Mouse (Mus musculus) forebrain, postnatal 0 days (tissue): ENCODE measurements around the gene Dct. TPM values are rescaled to one million over a fixed set of nuclear protein-coding genes. Genes with fewer than 3 reads are reported as not detected.

Experiments
- ATAC-seq: fragments of 200-750 bp; cut with Nextera tagmentation; 2 replicates; pipeline ENCODE4 v1.8.0; 2017; ENCODE audit warnings: mild to moderate bottlenecking, moderate library complexity
- DNase-seq: peaks from one replicate; pipeline ENCODE4 v3.0.0-alpha.2; 2015
- H3K27ac ChIP-seq: fragments of 300-500 bp; sonication (generic); 2 replicates; pipeline ENCODE4 v1.5.1; 2014; ENCODE audit warnings: low read depth, mild to moderate bottlenecking, antibody characterized with exemption, low read length, moderate library complexity, mixed read lengths
- H3K27me3 ChIP-seq: fragments of 300-500 bp; sonication (generic); 2 replicates; pipeline ENCODE4 v1.6.1; 2014; ENCODE audit warnings: mild to moderate bottlenecking, low read length, mixed read lengths; ENCODE audit not compliant: insufficient read depth
- H3K36me3 ChIP-seq: fragments of 300-500 bp; sonication (generic); 2 replicates; pipeline ENCODE4 v1.6.1; 2014; ENCODE audit warnings: mild to moderate bottlenecking, moderate library complexity; ENCODE audit not compliant: insufficient read depth
- H3K4me1 ChIP-seq: fragments of 300-500 bp; sonication (generic); 2 replicates; pipeline ENCODE4 v1.6.1; 2014; ENCODE audit warnings: antibody characterized with exemption; ENCODE audit not compliant: insufficient read depth
- H3K4me2 ChIP-seq: fragments of 300-500 bp; sonication (generic); 2 replicates; pipeline ENCODE4 v1.6.1; 2014; ENCODE audit warnings: low read depth, mild to moderate bottlenecking, moderate library complexity
- H3K4me3 ChIP-seq: fragments of 300-500 bp; sonication (generic); 2 replicates; pipeline ENCODE4 v1.5.1; 2014; ENCODE audit warnings: low read depth, low read length, mixed read lengths
- H3K9ac ChIP-seq: fragments of 300-500 bp; sonication (generic); 2 replicates; pipeline ENCODE4 v1.6.1; 2014; ENCODE audit warnings: mild to moderate bottlenecking
- H3K9me3 ChIP-seq: fragments of 300-500 bp; sonication (generic); 2 replicates; pipeline ENCODE4 v1.6.1; 2016; ENCODE audit warnings: low read length
- CTCF ChIP-seq: sonication (generic); IDR thresholded peaks from 2 replicates; pipeline ENCODE4 v1.5.1; 2016; ENCODE audit warnings: antibody characterized with exemption, control low read depth, low read depth
- WGBS: fragments of 180-500 bp; shearing (Covaris S2); extraction: QIAGEN DNeasy Blood & Tissue Kit; methylation state at CpG from one replicate; pipeline ENCODE4 v1.1.7; 2014; 5-methylcytosine and 5-hydroxymethylcytosine counted together
- polyA plus RNA-seq: library from polyadenylated mRNA; unstranded; fragments of >200 nt; fragmentation: Nextera tagmentation; extraction: Ambion mirVana; gene quantifications from 2 replicates; pipeline ENCODE4 v1.2.1, GENCODE M21; 2015
- total RNA-seq: library from RNA; depleted of rRNA; stranded (reverse); fragments of >200 nt; gene quantifications from 2 replicates; pipeline ENCODE4 v1.2.3, GENCODE M21; 2014

Dct gene
- total and polyA plus RNA-seq, 2 experiments from 2014 or later, result 1.2 to 1.8 TPM

GRCm38 (mm10) chr14:118086271-118087035 lies 34.4 kb upstream of the Dct start:
- Histone ChIP-seq H3K27me3 (no peaks in the 10 kb centered on the region), H3K4me1 (0 out of 2 replicates have a peak, but pooled peaks cover 9% of the 10 kb centered on the region), H3K27ac (no peak overlapping the region), H3K36me3 (no peaks in the 10 kb centered on the region), H3K9ac (no peak overlapping the region), H3K9me3 (no peaks in the 10 kb centered on the region), H3K4me3 (no peak overlapping the region), H3K4me2 (no peak overlapping the region)
- ATAC-seq (no peak), DNase-seq (no peak)
- no peak for TF ChIP-seq CTCF
- 66% methylated on average over 5 of the region's 5 CpGs for WGBS

GRCm38 (mm10) chr14:118083851-118084250 lies 31.8 kb upstream of the Dct start:
- Histone ChIP-seq H3K4me2 (no peak overlapping the region), H3K27me3 (no peaks in the 10 kb centered on the region), H3K36me3 (no peaks in the 10 kb centered on the region), H3K27ac (no peak overlapping the region), H3K4me1 (0 out of 2 replicates have a peak, but pooled peaks cover 5% of the 10 kb centered on the region), H3K9me3 (no peaks in the 10 kb centered on the region), H3K4me3 (no peak overlapping the region), H3K9ac (no peak overlapping the region)
- TF ChIP-seq CTCF, result no peak
- ATAC-seq (no peak), DNase-seq (no peak)
- WGBS, result 83% methylated on average over 6 of the region's 6 CpGs

- 15% methylated on average over 11 of the region's 11 CpGs for WGBS
- H3K4me3 ChIP-seq, result no peak overlapping the region
- no peak overlapping the region for H3K9ac ChIP-seq
- DNase-seq (no peak), ATAC-seq (no peak)
- H3K27me3 ChIP-seq, result no peaks in the 10 kb centered on the region
- H3K36me3 ChIP-seq, result no peaks in the 10 kb centered on the region
- H3K9me3 ChIP-seq, result no peaks in the 10 kb centered on the region
- no peak overlapping the region for H3K27ac ChIP-seq
- TF ChIP-seq CTCF, result no peak
- no peak overlapping the region for H3K4me2 ChIP-seq
- no peaks in the 10 kb centered on the region for H3K4me1 ChIP-seq
Observed at GRCm38 (mm10) chr14:118080606-118081005, 28.6 kb upstream of the Dct start.

- Histone ChIP-seq H3K9me3 (no peaks in the 10 kb centered on the region), H3K4me2 (no peak overlapping the region), H3K27me3 (no peaks in the 10 kb centered on the region), H3K4me3 (no peak overlapping the region), H3K36me3 (no peaks in the 10 kb centered on the region), H3K9ac (no peak overlapping the region), H3K4me1 (no peaks in the 10 kb centered on the region), H3K27ac (no peak overlapping the region)
- no peak for DNase-seq
- peak; percentile 50 for ATAC-seq
- TF ChIP-seq CTCF, result no peak
- 60% methylated on average over 12 of the region's 12 CpGs for WGBS
Observed at GRCm38 (mm10) chr14:118070100-118070499, 18.1 kb upstream of the Dct start.

GRCm38 (mm10) chr14:118069439-118070079 lies 17.5 kb upstream of the Dct start:
- H3K36me3 ChIP-seq, result no peaks in the 10 kb centered on the region
- no peaks in the 10 kb centered on the region for H3K9me3 ChIP-seq
- no peaks in the 10 kb centered on the region for H3K4me1 ChIP-seq
- WGBS, result 79% methylated on average over 12 of the region's 12 CpGs
- no peak overlapping the region for H3K27ac ChIP-seq
- no peak for DNase-seq
- H3K4me3 ChIP-seq, result no peak overlapping the region
- no peak overlapping the region for H3K4me2 ChIP-seq
- no peak for ATAC-seq
- no peaks in the 10 kb centered on the region for H3K27me3 ChIP-seq
- no peak overlapping the region for H3K9ac ChIP-seq
- TF ChIP-seq CTCF, result no peak

GRCm38 (mm10) chr14:118061766-118062432 lies 9.9 kb upstream of the Dct start:
- peak overlapping the region; percentile 54; the same call in 1 of the 2 replicates for H3K27ac ChIP-seq
- no peaks in the 10 kb centered on the region for H3K36me3 ChIP-seq
- no peaks in the 10 kb centered on the region for H3K9me3 ChIP-seq
- no peak overlapping the region for H3K4me2 ChIP-seq
- no peak overlapping the region for H3K4me3 ChIP-seq
- TF ChIP-seq CTCF, result no peak
- no peaks in the 10 kb centered on the region for H3K27me3 ChIP-seq
- H3K9ac ChIP-seq, result no peak overlapping the region
- DNase-seq, result peak; percentile 52
- no peaks in the 10 kb centered on the region for H3K4me1 ChIP-seq
- WGBS, result 65% methylated on average over 7 of the region's 7 CpGs
- ATAC-seq, result peak; percentile 95

GRCm38 (mm10) chr14:118058581-118058886 lies 6.5 kb upstream of the Dct start:
- Histone ChIP-seq H3K27me3 (no peaks in the 10 kb centered on the region), H3K4me1 (no peaks in the 10 kb centered on the region), H3K36me3 (no peaks in the 10 kb centered on the region), H3K9ac (no peak overlapping the region), H3K4me2 (no peak overlapping the region), H3K27ac (no peak overlapping the region), H3K4me3 (no peak overlapping the region), H3K9me3 (no peaks in the 10 kb centered on the region)
- DNase-seq (no peak), ATAC-seq (no peak)
- 85% methylated on average over 4 of the region's 4 CpGs for WGBS
- no peak for TF ChIP-seq CTCF
